Mouse (Mus musculus) left cerebral cortex, postnatal 10 days (tissue): ENCODE measurements at regions not wholly inside any gene's neighbourhood (a gene's known extent, or its start where the extent isn't known, plus 50 kb on each side); places are given as distances from the start of the nearest gene placed in this dataset.
"Not testable (repeated sequence)": the region's sequence is repeated elsewhere in the genome, so short reads cannot be mapped to it uniquely, and the experiment has no call there.

ENCODE experiments used
- DNase-seq, 2 experiments: peaks; one replicate each; pipeline ENCODE4 v3.0.0; 2021 to 2022; ENCODE audit warnings: low spot score in 2 of 2, mixed read lengths in 1 of 2; ENCODE audit errors: extremely low spot score in 1 of 2
- intact Hi-C: fragments of 180-260 bp; cut with DNase I; formaldehyde crosslinking; loops from one replicate; pipeline ENCODE4 v1.15.1; 2025

- peak in 1 of 2 experiments; percentile 18 for DNase-seq
- intact Hi-C loops: not testable (repeated sequence)
These were observed 124.2 kb downstream of the Obox7 start for GRCm38 (mm10) chr7:14783504-14783903.
